Mouse (Mus musculus) heart, embryonic 11.5 days (tissue): ENCODE measurements around the gene Odf3. TPM values are rescaled to one million over a fixed set of nuclear protein-coding genes. Genes with fewer than 3 reads are reported as not detected.

Experiments used
- ATAC-seq: fragments of 200-750 bp; cut with Nextera tagmentation; replicated peaks from 2 replicates; pipeline ENCODE4 v1.8.0; 2017; ENCODE audit warnings: moderate library complexity; ENCODE audit not compliant: insufficient number of reproducible peaks, low FRiP score, low TSS enrichment
- H3K27ac ChIP-seq: fragments of 300-500 bp; sonication (generic); 2 replicates; pipeline ENCODE4 v1.5.1; 2014; ENCODE audit warnings: mild to moderate bottlenecking, low read depth, low read length
- H3K27me3 ChIP-seq: fragments of 300-500 bp; sonication (generic); 2 replicates; pipeline ENCODE4 v1.6.1; 2014; ENCODE audit warnings: mild to moderate bottlenecking, low read length, mixed read lengths; ENCODE audit not compliant: control insufficient read depth, insufficient read depth
- H3K36me3 ChIP-seq: fragments of 300-500 bp; sonication (generic); 2 replicates; pipeline ENCODE4 v1.6.1; 2014; ENCODE audit warnings: mild to moderate bottlenecking, low read length, moderate library complexity, mixed read lengths; ENCODE audit not compliant: control insufficient read depth, insufficient read depth
- H3K4me1 ChIP-seq: fragments of 300-500 bp; sonication (generic); 2 replicates; pipeline ENCODE4 v1.6.1; 2014; ENCODE audit warnings: low read length; ENCODE audit not compliant: control insufficient read depth, insufficient read depth
- H3K4me2 ChIP-seq: fragments of 300-500 bp; sonication (generic); 2 replicates; pipeline ENCODE4 v1.6.1; 2014; ENCODE audit warnings: mild to moderate bottlenecking, moderate library complexity
- H3K4me3 ChIP-seq: fragments of 300-500 bp; sonication (generic); 2 replicates; pipeline ENCODE4 v1.5.1; 2014; ENCODE audit warnings: low read depth, low read length
- H3K9ac ChIP-seq: fragments of 300-500 bp; sonication (generic); 2 replicates; pipeline ENCODE4 v1.6.1; 2014; ENCODE audit warnings: mild to moderate bottlenecking, low read depth, low read length, moderate library complexity
- H3K9me3 ChIP-seq: fragments of 300-500 bp; sonication (generic); replicated peaks from 2 replicates; pipeline ENCODE4 v1.6.1; 2016; ENCODE audit warnings: low read length; ENCODE audit not compliant: control insufficient read depth
- WGBS: fragments of 180-500 bp; shearing (Covaris S2); extraction: QIAGEN DNeasy Blood & Tissue Kit; methylation state at CpG from one replicate; pipeline ENCODE4 v1.1.7; 2014; ENCODE audit not compliant: insufficient replicate concordance; 5-methylcytosine and 5-hydroxymethylcytosine counted together
- polyA plus RNA-seq: library from polyadenylated mRNA; unstranded; fragments of >200 nt; fragmentation: Nextera tagmentation; extraction: Ambion mirVana; gene quantifications from 2 replicates; pipeline ENCODE4 v1.2.1, GENCODE M21; 2014

Odf3 gene
- polyA plus RNA-seq, 1 experiment from 2014 or later: not detected

DNA sequence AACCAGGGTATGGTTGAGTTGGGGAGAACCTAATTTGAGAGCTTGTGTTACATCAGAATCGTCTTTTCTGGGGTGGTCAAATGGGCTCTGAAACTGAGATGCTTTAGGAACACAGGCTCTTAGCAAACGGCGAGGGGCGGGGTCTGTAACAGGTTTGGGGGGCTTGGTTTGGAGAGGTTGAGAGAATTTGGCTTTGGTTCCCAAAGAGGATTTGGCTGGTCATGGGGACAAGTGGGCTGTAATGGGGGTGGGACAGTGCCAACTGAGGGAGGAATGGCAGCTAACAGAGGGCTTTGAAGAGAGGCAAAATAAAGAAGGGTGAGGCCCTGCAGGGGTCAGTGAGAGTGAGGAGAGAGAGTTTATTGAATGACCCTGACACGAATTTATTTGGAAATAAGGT lies 8.0 kb upstream of the Odf3 start:
- Histone ChIP-seq H3K27ac (no peak overlapping the region), H3K36me3 (no peaks in the 10 kb centered on the region), H3K9ac (no peak overlapping the region), H3K4me2 (no peak overlapping the region), H3K27me3 (peaks cover 53% of the 10 kb centered on the region), H3K9me3 (no peaks in the 10 kb centered on the region), H3K4me1 (no peaks in the 10 kb centered on the region), H3K4me3 (no peak overlapping the region)
- WGBS: 54% methylated on average over 5 of the region's 5 CpGs
- ATAC-seq: no peak

DNA sequence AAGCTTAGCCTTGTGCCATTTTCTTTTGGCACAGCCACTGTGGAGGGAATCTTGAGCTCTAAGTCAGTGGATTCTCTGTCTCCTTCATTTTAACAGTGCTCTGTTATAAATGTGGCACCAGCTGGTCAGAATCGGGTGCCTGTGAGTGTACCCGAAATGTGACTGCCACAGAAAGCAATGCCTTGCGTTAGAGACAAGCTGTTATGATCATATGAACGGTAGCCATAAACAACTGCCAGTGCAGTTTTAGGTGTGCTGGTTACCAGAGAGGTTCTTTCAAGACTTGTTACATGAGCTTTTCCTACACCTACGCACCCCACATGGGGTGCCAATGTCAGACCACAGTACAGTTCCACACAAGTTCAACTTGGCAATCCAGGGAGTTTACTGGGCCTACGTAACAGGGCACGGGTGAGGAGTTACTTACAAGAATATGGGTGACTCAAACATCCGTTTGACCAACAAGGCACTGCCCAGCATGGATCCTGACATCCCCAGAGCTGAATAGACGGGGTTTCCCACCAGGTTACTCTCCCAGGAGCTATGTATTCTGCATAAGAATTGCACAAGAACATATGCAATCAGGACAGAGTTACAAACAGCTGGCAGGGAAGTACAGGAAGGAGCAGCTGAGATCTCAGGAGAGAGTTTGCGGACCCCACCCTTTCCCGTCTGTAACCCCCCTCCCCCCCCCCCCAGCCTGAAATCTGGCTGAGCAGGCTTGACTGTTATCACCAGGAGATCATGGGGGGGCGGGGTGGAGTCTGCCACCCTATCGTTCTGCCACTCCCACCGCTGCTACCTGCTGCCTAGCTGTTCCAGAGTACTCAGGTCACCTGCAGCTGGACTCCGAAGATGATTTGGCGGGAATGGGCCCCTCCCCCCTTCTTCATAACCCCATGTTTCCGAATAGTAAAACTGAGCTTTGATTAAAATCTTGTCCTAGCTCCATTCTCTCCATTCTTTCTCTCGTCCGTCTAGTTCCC lies 6.6 kb upstream of the Odf3 start:
- H3K36me3 ChIP-seq: no peaks in the 10 kb centered on the region
- H3K27ac ChIP-seq: no peak overlapping the region
- H3K27me3 ChIP-seq: peaks cover 51% of the 10 kb centered on the region
- no peak overlapping the region for H3K9ac ChIP-seq
- H3K4me2 ChIP-seq: no peak overlapping the region
- no peak for ATAC-seq
- no peaks in the 10 kb centered on the region for H3K9me3 ChIP-seq
- H3K4me3 ChIP-seq: no peak overlapping the region
- no peaks in the 10 kb centered on the region for H3K4me1 ChIP-seq
- WGBS: 33% methylated on average over 19 of the region's 19 CpGs

DNA sequence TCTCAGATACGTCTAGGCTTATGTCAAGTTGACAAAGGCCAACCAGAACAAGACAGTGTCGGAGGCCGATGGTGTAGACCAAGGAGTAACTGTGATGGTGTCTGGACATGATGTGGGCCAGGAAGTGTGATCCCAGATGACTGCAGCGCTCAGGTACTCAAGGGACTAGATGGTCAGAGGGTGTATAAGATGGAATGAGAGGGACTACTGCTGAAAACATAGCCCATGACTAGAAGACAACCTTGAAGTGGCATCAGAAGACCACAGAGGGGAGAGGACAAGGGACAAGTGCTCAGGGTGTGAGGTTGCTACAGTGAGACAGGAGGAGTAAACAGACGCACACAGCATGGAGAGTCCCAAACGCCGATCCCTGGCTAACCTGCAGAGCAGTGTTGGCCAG lies 3.8 kb upstream of the Odf3 start:
- no peak overlapping the region for H3K9ac ChIP-seq
- H3K4me2 ChIP-seq: no peak overlapping the region
- no peak for ATAC-seq
- H3K9me3 ChIP-seq: no peaks in the 10 kb centered on the region
- peaks cover 53% of the 10 kb centered on the region for H3K27me3 ChIP-seq
- 69% methylated on average over 7 of the region's 7 CpGs for WGBS
- no peak overlapping the region for H3K4me3 ChIP-seq
- no peaks in the 10 kb centered on the region for H3K36me3 ChIP-seq
- H3K27ac ChIP-seq: no peak overlapping the region
- H3K4me1 ChIP-seq: no peaks in the 10 kb centered on the region

DNA sequence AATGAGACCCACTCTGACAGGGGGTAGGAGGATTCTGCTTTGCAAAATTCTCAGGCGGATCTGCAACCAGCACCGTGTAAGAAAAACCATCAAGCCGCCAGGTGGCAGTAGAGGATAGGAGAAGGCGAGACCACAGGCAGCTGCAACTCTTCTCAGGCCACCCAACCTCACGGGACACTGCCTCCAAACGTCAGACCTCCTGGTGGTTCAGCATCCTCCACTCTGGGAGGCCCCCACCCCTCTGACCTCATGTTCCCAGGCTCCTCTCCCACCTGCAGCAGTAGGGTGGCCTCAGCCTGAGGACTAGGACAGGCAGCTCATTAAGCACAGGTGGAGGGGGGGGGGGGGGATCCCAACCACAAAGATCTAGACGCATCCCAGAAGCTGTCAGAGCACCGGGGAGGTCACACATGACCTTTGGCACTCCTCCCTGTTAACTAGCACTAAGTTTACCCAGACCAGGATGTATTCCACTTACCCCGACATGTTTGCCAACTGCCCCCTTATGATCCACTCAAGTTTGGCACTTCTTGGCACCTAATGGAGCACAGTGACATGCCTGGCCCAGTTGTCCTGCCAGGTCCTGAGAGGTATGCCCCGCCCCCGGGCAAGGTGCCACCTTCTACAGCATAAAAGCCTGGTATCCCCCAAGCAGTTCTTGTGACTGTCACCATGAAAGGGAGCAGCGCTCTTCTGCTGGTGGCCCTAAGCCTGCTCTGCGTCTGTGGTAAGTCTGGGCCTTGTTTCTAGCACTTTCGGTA lies 2.5 kb upstream of the Odf3 start, which contains the start of gene Scgb1c1:
Gene Scgb1c1, plus strand, starts transcription at position 643 of the 761 bp plus-strand sequence.
- 0 out of 2 replicates have a peak, but pooled peaks have one; percentile 18 for ATAC-seq
- no peaks in the 10 kb centered on the region for H3K36me3 ChIP-seq
- no peaks in the 10 kb centered on the region for H3K4me1 ChIP-seq
- no peaks in the 10 kb centered on the region for H3K9me3 ChIP-seq
- no peak within 1 kb of the TSS for H3K9ac ChIP-seq
- no peak within 1 kb of the TSS for H3K27ac ChIP-seq
- H3K4me3 ChIP-seq: no peak within 1 kb of the TSS
- peaks cover 43% of the 10 kb centered on the region for H3K27me3 ChIP-seq
- WGBS: 25% methylated on average over 14 of the region's 14 CpGs
- no peak within 1 kb of the TSS for H3K4me2 ChIP-seq

DNA sequence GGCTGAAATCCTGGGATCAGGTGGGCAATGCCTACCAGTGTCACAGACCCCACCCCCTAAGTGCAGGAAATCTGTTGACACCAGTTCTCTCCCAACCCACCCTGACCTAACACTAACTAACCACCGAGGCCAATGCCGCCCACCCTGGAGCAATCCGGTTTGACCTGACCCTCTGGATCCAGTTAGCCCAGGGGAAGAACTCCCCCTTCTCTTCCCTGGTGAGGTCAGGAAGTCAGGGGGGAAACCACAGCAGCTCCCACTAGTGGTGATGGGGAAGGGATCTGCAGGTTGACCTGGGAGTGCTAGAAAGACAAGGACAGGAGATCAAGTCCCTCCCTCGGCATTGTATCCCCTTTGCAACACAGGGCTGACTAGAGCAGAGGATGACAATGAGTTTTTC lies 1.9 kb upstream of the Odf3 start:
- WGBS: 60% methylated on average over 4 of the region's 4 CpGs
- Histone ChIP-seq H3K4me3 (no peak overlapping the region), H3K9me3 (no peaks in the 10 kb centered on the region), H3K27me3 (peaks cover 41% of the 10 kb centered on the region), H3K36me3 (no peaks in the 10 kb centered on the region), H3K4me2 (no peak overlapping the region), H3K9ac (no peak overlapping the region), H3K4me1 (no peaks in the 10 kb centered on the region), H3K27ac (no peak overlapping the region)
- ATAC-seq: no peak

DNA sequence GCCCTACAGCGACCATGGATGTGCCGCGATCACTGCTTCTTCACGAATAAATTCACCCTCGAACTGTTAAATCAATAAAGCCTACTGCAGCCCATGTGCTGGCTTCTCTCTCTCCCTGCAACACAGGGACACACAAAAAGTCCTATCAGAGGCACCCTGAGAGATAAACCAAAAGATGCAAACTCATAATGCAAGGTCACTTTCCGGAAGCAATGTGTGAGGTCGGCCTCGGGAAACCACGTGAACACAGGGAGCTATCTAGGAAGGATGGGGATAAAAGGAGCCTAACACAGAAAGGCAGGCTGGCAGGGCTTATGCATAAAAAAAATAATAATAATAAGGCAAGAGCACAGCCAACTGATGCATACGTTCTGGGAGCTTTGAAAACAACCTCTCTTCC lies 929 bp upstream of the Odf3 start:
- H3K36me3 ChIP-seq: no peaks in the 10 kb centered on the region
- WGBS: 77% methylated on average over 10 of the region's 10 CpGs
- no peak overlapping the region for H3K4me2 ChIP-seq
- no peaks in the 10 kb centered on the region for H3K9me3 ChIP-seq
- H3K4me1 ChIP-seq: no peaks in the 10 kb centered on the region
- peaks cover 31% of the 10 kb centered on the region for H3K27me3 ChIP-seq
- no peak overlapping the region for H3K4me3 ChIP-seq
- no peak for ATAC-seq
- H3K27ac ChIP-seq: no peak overlapping the region
- H3K9ac ChIP-seq: no peak overlapping the region

DNA sequence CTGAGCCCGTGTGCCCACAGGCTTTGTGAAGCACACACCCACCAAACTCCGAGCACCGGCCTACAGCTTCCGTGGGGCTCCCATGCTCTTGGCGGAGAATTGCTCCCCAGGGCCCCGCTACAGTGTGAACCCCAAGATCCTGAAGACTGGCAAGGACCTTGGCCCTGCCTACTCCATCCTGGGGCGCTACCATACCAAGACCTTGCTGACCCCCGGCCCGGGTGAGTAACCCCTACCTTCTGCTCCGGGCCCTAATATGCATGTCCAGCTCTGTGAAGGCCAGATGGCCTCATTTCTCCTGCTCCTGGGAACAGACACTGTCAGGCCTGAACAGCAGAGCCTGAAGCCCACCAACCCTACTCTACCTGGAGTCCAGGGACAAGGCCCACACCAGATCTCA lies 986 bp downstream of the Odf3 start:
- Histone ChIP-seq H3K27me3 (peaks cover 17% of the 10 kb centered on the region), H3K36me3 (peaks cover 10% of the 10 kb centered on the region; the same call in 1 of the 2 replicates), H3K4me3 (no peak overlapping the region), H3K4me2 (no peak overlapping the region), H3K4me1 (no peaks in the 10 kb centered on the region), H3K9me3 (no peaks in the 10 kb centered on the region), H3K27ac (no peak overlapping the region), H3K9ac (no peak overlapping the region)
- no peak for ATAC-seq
- WGBS: 89% methylated on average over 10 of the region's 10 CpGs

DNA sequence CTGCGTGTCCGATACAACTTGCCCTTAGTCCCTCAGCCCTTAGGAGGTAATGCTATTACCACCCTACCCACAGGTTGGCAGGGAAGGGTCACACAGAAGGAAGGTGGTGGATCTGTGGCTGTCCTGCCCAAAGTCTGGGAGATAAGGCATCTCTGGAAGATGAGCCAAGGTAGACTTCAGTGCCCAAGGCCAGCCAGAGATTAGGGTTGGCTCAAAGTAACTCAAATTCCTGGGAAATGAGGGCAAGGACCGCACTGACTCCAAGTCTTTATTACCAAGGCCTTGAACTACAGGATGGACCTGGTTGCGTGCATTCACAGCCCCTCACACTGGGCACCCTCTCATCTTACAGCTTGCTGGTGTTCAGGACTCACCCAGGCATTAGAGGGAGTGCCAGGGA lies 4.3 kb downstream of the Odf3 start:
- 95% methylated on average over 4 of the region's 4 CpGs for WGBS

More for the DNA sequence above, 4.3 kb downstream of the Odf3 start:
- 0 out of 2 replicates have a peak, but pooled peaks cover 2% of the 10 kb centered on the region for H3K27me3 ChIP-seq
- peaks cover 15% of the 10 kb centered on the region; the same call in 1 of the 2 replicates for H3K36me3 ChIP-seq
- H3K9me3 ChIP-seq: no peaks in the 10 kb centered on the region
- peaks cover 7% of the 10 kb centered on the region for H3K4me1 ChIP-seq
- no peak overlapping the region for H3K9ac ChIP-seq
- ATAC-seq: no peak
- H3K4me3 ChIP-seq: no peak overlapping the region
- H3K4me2 ChIP-seq: no peak overlapping the region
- H3K27ac ChIP-seq: no peak overlapping the region
